Mouse (Mus musculus) neural tube, embryonic 12.5 days (tissue): Measurements from ENCODE around the gene Fcgr1. TPM values are rescaled to one million over a fixed set of nuclear protein-coding genes. Genes with fewer than 3 reads are reported as not detected.

Experiments
- ATAC-seq: fragments of 200-750 bp; cut with Nextera tagmentation; 2 replicates; pipeline ENCODE4 v1.8.0; 2017; ENCODE audit warnings: low read depth, mild to moderate bottlenecking, moderate TSS enrichment, moderate library complexity; ENCODE audit not compliant: low FRiP score
- H3K27ac ChIP-seq: fragments of 300-500 bp; sonication (generic); 2 replicates; pipeline ENCODE4 v1.5.1; 2016
- H3K27me3 ChIP-seq: fragments of 300-500 bp; sonication (generic); replicated peaks from 2 replicates; pipeline ENCODE4 v1.6.1; 2016; ENCODE audit warnings: mild to moderate bottlenecking
- H3K36me3 ChIP-seq: fragments of 300-500 bp; sonication (generic); 2 replicates; pipeline ENCODE4 v1.6.1; 2016; ENCODE audit warnings: mild to moderate bottlenecking
- H3K4me1 ChIP-seq: fragments of 300-500 bp; sonication (generic); 2 replicates; pipeline ENCODE4 v1.6.1; 2016
- H3K4me2 ChIP-seq: fragments of 300-500 bp; sonication (generic); replicated peaks from 2 replicates; pipeline ENCODE4 v1.6.1; 2016; ENCODE audit warnings: mild to moderate bottlenecking
- H3K4me3 ChIP-seq: fragments of 300-500 bp; sonication (generic); 2 replicates; pipeline ENCODE4 v1.5.1; 2016
- H3K9ac ChIP-seq: fragments of 300-500 bp; sonication (generic); 2 replicates; pipeline ENCODE4 v1.6.1; 2016; ENCODE audit warnings: mild to moderate bottlenecking
- H3K9me3 ChIP-seq: fragments of 300-500 bp; sonication (generic); 2 replicates; pipeline ENCODE4 v1.6.1; 2016; ENCODE audit warnings: mild to moderate bottlenecking
- WGBS: fragments of 180-500 bp; shearing (Covaris S2); methylation state at CpG from one replicate; pipeline ENCODE4 v1.1.7; 2016; 5-methylcytosine and 5-hydroxymethylcytosine counted together
- polyA plus RNA-seq: library from polyadenylated mRNA; unstranded; fragments of >200 nt; fragmentation: Nextera tagmentation; extraction: Ambion mirVana; gene quantifications from 2 replicates; pipeline ENCODE4 v1.2.1, GENCODE M21; 2016

The Fcgr1 gene
- polyA plus RNA-seq, 1 experiment from 2014 or later: 1.4 TPM

- Histone ChIP-seq H3K4me1 (peaks cover 18% of the 10 kb centered on the region), H3K36me3 (no peaks in the 10 kb centered on the region), H3K4me2 (peak within 1 kb of the TSS; percentile 74), H3K27me3 (no peaks in the 10 kb centered on the region), H3K9ac (peak within 1 kb of the TSS; percentile 68), H3K9me3 (no peaks in the 10 kb centered on the region), H3K27ac (peak within 1 kb of the TSS; percentile 87), H3K4me3 (peak within 1 kb of the TSS; percentile 49)
- ATAC-seq: peak; percentile 60
- whole genome bisulfite sequencing: 20% methylated on average over 30 of the region's 30 CpGs
Measured at GRCm38 (mm10) chr3:96268051-96268775, 25.6 kb downstream of the Fcgr1 start, which contains the start of gene Hist2h3b. Hist2h3b (plus strand) TSS chr3:96268654.

DNA sequence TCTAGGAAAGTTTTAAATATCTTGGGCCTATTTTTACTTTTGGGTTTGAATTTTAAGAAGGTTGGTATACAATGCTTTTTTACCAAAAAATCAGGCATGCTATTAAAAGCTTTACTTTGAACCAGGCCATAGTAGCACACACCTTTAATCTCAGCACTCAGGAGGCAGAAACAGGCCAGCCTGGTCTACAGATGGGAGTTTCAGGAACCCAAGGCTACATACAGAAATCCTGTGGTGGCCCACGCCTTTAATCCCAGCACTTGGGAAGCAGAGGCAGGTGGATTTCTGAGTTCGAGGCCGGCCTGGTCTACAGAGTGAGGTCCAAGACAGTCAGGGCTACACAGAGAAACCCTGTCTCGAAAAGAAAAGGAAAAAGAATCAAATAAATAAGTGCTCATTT is 26.2 kb downstream of the Fcgr1 start:
- H3K4me3 ChIP-seq: no peak overlapping the region
- no peak overlapping the region for H3K27ac ChIP-seq
- H3K9ac ChIP-seq: no peak overlapping the region

GRCm38 (mm10) chr3:96266132-96266710 is 27.5 kb downstream of the Fcgr1 start:
- no peaks in the 10 kb centered on the region for H3K36me3 ChIP-seq
- no peak overlapping the region for H3K4me3 ChIP-seq
- no peak overlapping the region for H3K27ac ChIP-seq
- H3K27me3 ChIP-seq: no peaks in the 10 kb centered on the region
- ATAC-seq: no peak
- no peaks in the 10 kb centered on the region for H3K9me3 ChIP-seq
- 87% methylated on average over 8 of the region's 8 CpGs for WGBS
- peaks cover 28% of the 10 kb centered on the region for H3K4me1 ChIP-seq
- H3K4me2 ChIP-seq: no peak overlapping the region
- H3K9ac ChIP-seq: no peak overlapping the region

More for the DNA sequence above, 26.2 kb downstream of the Fcgr1 start:
- H3K9me3 ChIP-seq: no peaks in the 10 kb centered on the region
- H3K4me1 ChIP-seq: peaks cover 18% of the 10 kb centered on the region
- peak overlapping the region; percentile 52 for H3K4me2 ChIP-seq
- no peaks in the 10 kb centered on the region for H3K36me3 ChIP-seq
- WGBS: 85% methylated on average over 4 of the region's 4 CpGs
- H3K27me3 ChIP-seq: no peaks in the 10 kb centered on the region
- ATAC-seq: no peak

GRCm38 (mm10) chr3:96264404-96264949 is 29.3 kb downstream of the Fcgr1 start:
- Histone ChIP-seq H3K4me1 (peaks cover 28% of the 10 kb centered on the region), H3K4me2 (peak overlapping the region; percentile 78), H3K4me3 (no peak overlapping the region), H3K27ac (no peak overlapping the region), H3K9me3 (no peaks in the 10 kb centered on the region), H3K27me3 (no peaks in the 10 kb centered on the region), H3K36me3 (no peaks in the 10 kb centered on the region), H3K9ac (no peak overlapping the region)
- 75% methylated on average over 7 of the region's 7 CpGs for WGBS
- no peak for ATAC-seq

DNA sequence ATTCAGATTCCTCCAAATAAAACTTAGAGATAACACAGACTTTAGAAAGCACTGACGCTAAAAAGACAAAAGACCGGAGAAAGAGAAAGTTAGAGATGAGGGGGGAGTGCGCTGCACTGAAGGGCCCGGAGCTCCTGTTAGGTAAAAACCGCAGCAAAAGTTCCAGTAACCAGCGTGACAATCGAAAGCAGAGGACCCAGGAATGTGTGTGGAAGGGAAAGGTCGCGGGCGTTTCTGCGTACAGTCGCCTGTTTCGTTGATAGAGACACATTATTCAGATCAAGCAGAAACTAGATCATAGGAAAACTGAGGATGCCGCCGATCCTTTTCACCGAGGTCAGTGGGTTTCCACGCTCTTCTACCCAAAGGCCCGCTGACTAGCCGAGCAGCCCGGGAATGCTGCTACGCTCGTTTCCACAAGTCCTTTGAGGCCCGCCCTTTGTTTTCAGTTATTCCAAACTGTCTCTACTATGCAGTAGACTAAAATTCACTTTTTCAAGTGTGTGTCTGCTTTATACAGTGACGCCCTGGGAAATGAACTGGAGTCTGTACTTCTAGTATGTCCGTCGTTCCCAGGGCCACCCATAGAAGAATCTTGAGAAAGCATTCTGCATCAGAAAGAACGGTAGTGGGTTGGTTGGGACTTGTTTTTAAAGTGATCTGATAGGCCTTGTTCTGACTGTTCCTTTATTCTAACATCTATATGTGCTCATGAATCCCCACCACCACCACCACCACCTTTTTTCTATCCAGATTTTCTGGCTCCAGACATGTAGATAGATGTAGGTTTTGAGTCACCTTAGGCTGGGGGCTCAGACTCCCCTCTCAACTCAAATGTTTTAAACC is 30.0 kb downstream of the Fcgr1 start:
- 6% methylated on average over 27 of the region's 27 CpGs for WGBS
- Histone ChIP-seq H3K27me3 (no peaks in the 10 kb centered on the region), H3K4me2 (peak overlapping the region; percentile 78)

GRCm38 (mm10) chr3:96262979-96263550 is 30.7 kb downstream of the Fcgr1 start, which contains the start of gene Hist2h4:
Hist2h4 (minus strand) TSS chr3:96263311.
- H3K36me3 ChIP-seq: no peaks in the 10 kb centered on the region
- ATAC-seq: peak; percentile 72
- under 1% methylated on average over 40 of the region's 40 CpGs for WGBS
- peak within 1 kb of the TSS; percentile 84 for H3K9ac ChIP-seq
- peak within 1 kb of the TSS; percentile 92 for H3K27ac ChIP-seq
- no peaks in the 10 kb centered on the region for H3K27me3 ChIP-seq
- peak within 1 kb of the TSS; percentile 50 for H3K4me3 ChIP-seq
- H3K9me3 ChIP-seq: no peaks in the 10 kb centered on the region
- peaks cover 26% of the 10 kb centered on the region for H3K4me1 ChIP-seq
- H3K4me2 ChIP-seq: peak within 1 kb of the TSS; percentile 78

More for the DNA sequence above, 30.0 kb downstream of the Fcgr1 start:
- Histone ChIP-seq H3K9ac (peak overlapping the region; percentile 84), H3K9me3 (no peaks in the 10 kb centered on the region), H3K27ac (peak overlapping the region; percentile 81), H3K4me3 (peak overlapping the region; percentile 50), H3K36me3 (no peaks in the 10 kb centered on the region), H3K4me1 (peaks cover 28% of the 10 kb centered on the region)
- ATAC-seq: peak; percentile 49; the same call in 1 of the 2 replicates

GRCm38 (mm10) chr3:96262216-96262875 is 31.4 kb downstream of the Fcgr1 start:
- H3K27me3 ChIP-seq: no peaks in the 10 kb centered on the region
- 1% methylated on average over 19 of the region's 19 CpGs for WGBS

GRCm38 (mm10) chr3:96261623-96262022 is 32.1 kb downstream of the Fcgr1 start:
- H3K36me3 ChIP-seq: no peaks in the 10 kb centered on the region
- H3K4me2 ChIP-seq: peak overlapping the region; percentile 78
- peak overlapping the region; percentile 92 for H3K27ac ChIP-seq
- peak overlapping the region; percentile 84; the same call in 1 of the 2 replicates for H3K9ac ChIP-seq
- no peak for ATAC-seq
- 71% methylated on average over 3 of the region's 3 CpGs for WGBS
- H3K9me3 ChIP-seq: no peaks in the 10 kb centered on the region
- H3K4me1 ChIP-seq: peaks cover 20% of the 10 kb centered on the region
- H3K4me3 ChIP-seq: peak overlapping the region; percentile 50; the same call in 1 of the 2 replicates
- H3K27me3 ChIP-seq: no peaks in the 10 kb centered on the region

More at GRCm38 (mm10) chr3:96262216-96262875, 31.4 kb downstream of the Fcgr1 start:
- Histone ChIP-seq H3K4me3 (peak overlapping the region; percentile 50), H3K9me3 (no peaks in the 10 kb centered on the region), H3K4me2 (peak overlapping the region; percentile 78), H3K9ac (peak overlapping the region; percentile 84), H3K27ac (peak overlapping the region; percentile 92), H3K36me3 (no peaks in the 10 kb centered on the region), H3K4me1 (peaks cover 20% of the 10 kb centered on the region)
- ATAC-seq: peak; percentile 83

DNA sequence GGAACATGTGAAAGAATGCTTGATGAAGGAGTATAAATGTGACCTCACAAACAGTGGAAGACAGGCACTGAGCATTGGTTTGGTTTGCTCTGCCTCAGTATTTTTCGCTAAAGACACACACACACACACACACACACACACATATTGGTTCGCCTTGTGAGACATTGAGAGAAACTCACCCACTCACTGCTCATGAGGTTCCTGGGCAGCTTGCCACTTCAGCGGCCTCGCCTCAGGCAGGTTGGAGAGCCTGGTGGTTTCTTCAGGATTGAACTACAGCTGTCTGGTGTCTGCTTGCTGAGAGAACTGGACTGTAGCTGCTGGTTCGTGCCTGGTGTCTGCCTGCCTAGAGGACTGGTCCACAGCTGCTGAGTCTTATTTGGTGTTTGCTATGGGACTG is 33.5 kb downstream of the Fcgr1 start:
- Histone ChIP-seq H3K36me3 (no peaks in the 10 kb centered on the region), H3K4me1 (peaks cover 20% of the 10 kb centered on the region), H3K9ac (no peak overlapping the region), H3K27me3 (no peaks in the 10 kb centered on the region), H3K27ac (no peak overlapping the region), H3K4me3 (no peak overlapping the region), H3K9me3 (no peaks in the 10 kb centered on the region), H3K4me2 (no peak overlapping the region)
- 87% methylated on average over 5 of the region's 5 CpGs for WGBS
- ATAC-seq: no peak

GRCm38 (mm10) chr3:96257190-96257589 is 36.6 kb downstream of the Fcgr1 start:
- H3K4me2 ChIP-seq: no peak overlapping the region
- no peaks in the 10 kb centered on the region for H3K27me3 ChIP-seq
- H3K36me3 ChIP-seq: no peaks in the 10 kb centered on the region
- no peak overlapping the region for H3K9ac ChIP-seq
- no peak overlapping the region for H3K27ac ChIP-seq
- H3K4me1 ChIP-seq: peaks cover 7% of the 10 kb centered on the region; the same call in 1 of the 2 replicates
- 84% methylated on average over 3 of the region's 3 CpGs for WGBS
- H3K9me3 ChIP-seq: no peaks in the 10 kb centered on the region
- no peak overlapping the region for H3K4me3 ChIP-seq
- no peak for ATAC-seq

- Histone ChIP-seq H3K4me2 (no peak overlapping the region), H3K4me3 (no peak overlapping the region), H3K9ac (no peak overlapping the region), H3K9me3 (no peaks in the 10 kb centered on the region), H3K4me1 (no peaks in the 10 kb centered on the region), H3K27ac (no peak overlapping the region), H3K36me3 (no peaks in the 10 kb centered on the region), H3K27me3 (no peaks in the 10 kb centered on the region)
- ATAC-seq: no peak
- 80% methylated on average over 5 of the region's 5 CpGs for WGBS
Measured at GRCm38 (mm10) chr3:96255926-96256593, 37.7 kb downstream of the Fcgr1 start.
